Comparison of ENCODE assay signal across 9 mouse cellular contexts in genomic region chr17:70746379-70747079, GRCm38 (mm10).
DNase-seq lines count a peak whose midpoint lies in the region; ATAC-seq and TF ChIP-seq lines count a peak whose summit lies in the region.
"Had no signal": no experiment of that assay in that cellular context is flagged by ENCODE, and none has a peak within 500 bp of the region (broad histone marks: within the 10 kb centered on the region; RNA-seq: fewer than 3 reads in every experiment).

No protein-coding gene starts in this region.

- no peaks in the 10 kb centered on the region for H3K36me3 ChIP-seq in forebrain, embryonic 13.5 days (ENCODE audit: poor library complexity, severe bottlenecking)
- no peaks in the 10 kb centered on the region for H3K36me3 ChIP-seq in forebrain, embryonic 11.5 days (ENCODE audit: control insufficient read depth, insufficient read depth, low read length)
- H3K36me3 ChIP-seq in C2C12 (ENCODE audit: control insufficient read depth, insufficient read depth): no peaks in the 10 kb centered on the region
- no peaks in the 10 kb centered on the region for H3K36me3 ChIP-seq in embryonic facial prominence, embryonic 14.5 days (ENCODE audit: control insufficient read depth, insufficient read depth, low read length)

- no peak overlapping the region for H3K4me3 ChIP-seq in forebrain, embryonic 13.5 days
- H3K4me3 ChIP-seq in forebrain, embryonic 11.5 days (ENCODE audit: low read depth, low read length): no peak overlapping the region
- no peak overlapping the region for H3K4me3 ChIP-seq in C2C12 (ENCODE audit: insufficient read depth, poor library complexity, severe bottlenecking)
- H3K4me3 ChIP-seq in embryonic facial prominence, embryonic 14.5 days (ENCODE audit: low read depth, low read length): no peak overlapping the region
- no peak overlapping the region for H3K4me3 ChIP-seq in lung, adult 2 months (replicated peaks; ENCODE audit: extremely low read depth, low read depth, low read length)

- peak overlapping the region; percentile 61 for H3ac ChIP-seq in C2C12 (ENCODE audit: control insufficient read depth, insufficient read length, low read depth)

- TF ChIP-seq POLR2A in lung, adult 2 months (IDR thresholded peaks at IDR 0.05; ENCODE audit: borderline replicate concordance, extremely low read depth, low read depth, low read length): no peak

- WGBS in forebrain, embryonic 13.5 days: 15% methylated on average over 9 of the region's 9 CpGs
- 20% methylated on average over 9 of the region's 9 CpGs for WGBS in forebrain, embryonic 11.5 days
- 37% methylated on average over 9 of the region's 9 CpGs for WGBS in embryonic facial prominence, embryonic 14.5 days
- 38% methylated on average over 9 of the region's 9 CpGs for WGBS in lung, adult 2 months

- H3K9me3 ChIP-seq in forebrain, embryonic 13.5 days (replicated peaks): no peaks in the 10 kb centered on the region
- no peaks in the 10 kb centered on the region; the same call in 1 of the 2 replicates for H3K9me3 ChIP-seq in forebrain, embryonic 11.5 days (ENCODE audit: control insufficient read depth, low read length)
- H3K9me3 ChIP-seq in embryonic facial prominence, embryonic 14.5 days (ENCODE audit: control insufficient read depth, low read length): no peaks in the 10 kb centered on the region

- H3K4me1 ChIP-seq in forebrain, embryonic 13.5 days: peaks cover 33% of the 10 kb centered on the region
- H3K4me1 ChIP-seq in forebrain, embryonic 11.5 days (replicated peaks; ENCODE audit: control insufficient read depth, insufficient read depth, low read length): peaks cover 2% of the 10 kb centered on the region; the same call in 1 of the 2 replicates
- H3K4me1 ChIP-seq in embryonic facial prominence, embryonic 14.5 days (ENCODE audit: control insufficient read depth, insufficient read depth, low read length): peaks cover 25% of the 10 kb centered on the region
- H3K4me1 ChIP-seq in lung, adult 2 months (ENCODE audit: control insufficient read depth, insufficient read depth, low read length): peaks cover 8% of the 10 kb centered on the region

- TF ChIP-seq CTCF in C2C12 (IDR thresholded peaks at IDR 0.05; ENCODE audit: control insufficient read depth, insufficient read depth, insufficient read length): no peak
- peak; percentile 37 for TF ChIP-seq CTCF in lung, adult 2 months (IDR thresholded peaks at IDR 0.05; ENCODE audit: insufficient read depth, low read length)

- peak; percentile 28; the same call in 1 of the 2 replicates for ATAC-seq in forebrain, embryonic 13.5 days
- ATAC-seq in forebrain, embryonic 11.5 days (replicated peaks; ENCODE audit: low FRiP score): no peak
- ATAC-seq in embryonic facial prominence, embryonic 14.5 days (ENCODE audit: low read depth): no peak

- H3K27ac ChIP-seq in forebrain, embryonic 13.5 days: no peak overlapping the region
- H3K27ac ChIP-seq in forebrain, embryonic 11.5 days (ENCODE audit: low read depth, low read length): no peak overlapping the region
- no peak overlapping the region for H3K27ac ChIP-seq in embryonic facial prominence, embryonic 14.5 days (replicated peaks; ENCODE audit: low read depth, low read length)

- H3K9ac ChIP-seq in forebrain, embryonic 13.5 days: no peak overlapping the region
- no peak overlapping the region for H3K9ac ChIP-seq in forebrain, embryonic 11.5 days (ENCODE audit: low read length)
- H3K9ac ChIP-seq in embryonic facial prominence, embryonic 14.5 days (ENCODE audit: low read depth, low read length): no peak overlapping the region; the same call in 1 of the 2 replicates

- H3K27me3 ChIP-seq in forebrain, embryonic 13.5 days: peaks cover 14% of the 10 kb centered on the region
- H3K27me3 ChIP-seq in forebrain, embryonic 11.5 days (ENCODE audit: control insufficient read depth, insufficient read depth, low read length): no peaks in the 10 kb centered on the region
- H3K27me3 ChIP-seq in C2C12 (ENCODE audit: control insufficient read depth, insufficient read depth, insufficient read length): no peaks in the 10 kb centered on the region
- no peaks in the 10 kb centered on the region for H3K27me3 ChIP-seq in embryonic facial prominence, embryonic 14.5 days (replicated peaks; ENCODE audit: control insufficient read depth, insufficient read depth, low read length)

- no peak overlapping the region for H3K4me2 ChIP-seq in forebrain, embryonic 13.5 days
- H3K4me2 ChIP-seq in forebrain, embryonic 11.5 days (ENCODE audit: low read depth, low read length, severe bottlenecking): no peak overlapping the region
- no peak overlapping the region for H3K4me2 ChIP-seq in embryonic facial prominence, embryonic 14.5 days (ENCODE audit: low read depth, low read length)

- H3K79me2 ChIP-seq in C2C12 (ENCODE audit: control insufficient read depth, insufficient read depth): no peaks in the 10 kb centered on the region

- no peaks in the 10 kb centered on the region for H3K79me3 ChIP-seq in C2C12 (ENCODE audit: low read depth)

- DNase-seq in forebrain, embryonic 11.5 days (ENCODE audit: low spot score): no peak
- peak; percentile 52 for DNase-seq in embryonic facial prominence, embryonic 14.5 days (ENCODE audit: low spot score)
- DNase-seq in lung, adult 2 months: no peak
- DNase-seq in gastrocnemius, adult 8-10 months (ENCODE audit: low spot score in 2 of 2): no peak
- DNase-seq in c-Kit-positive CD71-positive TER-119-positive erythroid progenitor cells, embryonic 14.5 days (ENCODE audit: low spot score): no peak
- no peak for DNase-seq in left cerebral cortex, adult 8-10 months (ENCODE audit: low spot score in 2 of 2)
- DNase-seq: heart, postnatal 36 days had no signal

TF ChIP-seq in C2C12, 6 proteins besides CTCF, POLR2A, EP300 and RAD21:
- peak; percentile 100 for TF ChIP-seq FOSL1 (IDR thresholded peaks at IDR 0.05; ENCODE audit: insufficient read depth, low read length, poor library complexity, severe bottlenecking)
- no peak for TF ChIP-seq MYOG (IDR thresholded peaks at IDR 0.05; ENCODE audit: control insufficient read depth, extremely low read depth, insufficient read length)
- TF ChIP-seq CEBPB (IDR thresholded peaks at IDR 0.05; ENCODE audit: low read depth): peak; percentile 35
- peak; percentile 66 for TF ChIP-seq MAX (IDR thresholded peaks at IDR 0.05)
- peak; percentile 38 for TF ChIP-seq USF1 (IDR thresholded peaks at IDR 0.05; ENCODE audit: low read depth)
- TF ChIP-seq MYOD1 (IDR thresholded peaks at IDR 0.05; ENCODE audit: control insufficient read depth, insufficient read length, low read depth): peak; percentile 52
TF ChIP-seq in C2C12: peak in this region for 5.
